ENCODE assay signal across 12 mouse cellular contexts in genomic region chr9:21851084-21851483, GRCm38 (mm10). TPM values are rescaled to one million over a fixed set of nuclear protein-coding genes. Genes with fewer than 3 reads are reported as not detected.
A peak's percentile ranks its signal among the peaks of the same experiment; 100 is the strongest.
DNase-seq lines count a peak whose midpoint lies in the region; ATAC-seq and TF ChIP-seq lines count a peak whose summit lies in the region.
"Had no signal": no experiment of that assay in that cellular context is flagged by ENCODE, and none has a peak within 500 bp of the region (broad histone marks: within the 10 kb centered on the region; RNA-seq: fewer than 3 reads in every experiment).

No protein-coding gene starts in this region.

- peaks cover 4% of the 10 kb centered on the region for H3K36me3 ChIP-seq in heart, adult 2 months (ENCODE audit: control insufficient read depth, insufficient read depth, low read length)
- H3K36me3 ChIP-seq in lung, postnatal 0 days (ENCODE audit: insufficient read depth, low read length): peaks cover under 1% of the 10 kb centered on the region; the same call in 1 of the 2 replicates
- H3K36me3 ChIP-seq in hindbrain, embryonic 16.5 days (ENCODE audit: control insufficient read depth, insufficient read depth, low read length): no peaks in the 10 kb centered on the region
- no peaks in the 10 kb centered on the region for H3K36me3 ChIP-seq in neural tube, embryonic 15.5 days

- H3K4me2 ChIP-seq in lung, postnatal 0 days (replicated peaks; ENCODE audit: low read depth, low read length): peak overlapping the region; percentile 66
- H3K4me2 ChIP-seq in hindbrain, embryonic 16.5 days (ENCODE audit: low read length): peak overlapping the region; percentile 8
- H3K4me2 ChIP-seq in neural tube, embryonic 15.5 days: peak overlapping the region; percentile 68

- DNase-seq in heart, adult 2 months: peak in 1 of 2 experiments; percentile 17
- DNase-seq in heart, postnatal 14 days: no peak
- no peak for DNase-seq in lung, postnatal 0 days (ENCODE audit: low spot score)
- DNase-seq in lung, postnatal 4 days: no peak
- DNase-seq in cerebellum, adult 9-11 months: no peak
- no peak for DNase-seq in right cerebral cortex, adult 2 months (ENCODE audit: low spot score in 2 of 2)
- DNase-seq: adrenal gland, adult 8-10 months; cerebellum, postnatal 36 days; layer of hippocampus, postnatal 36 days had no signal

- H3K27ac ChIP-seq in heart, adult 2 months: peak overlapping the region; percentile 95
- peak overlapping the region; percentile 83; the same call in 1 of the 2 replicates for H3K27ac ChIP-seq in lung, postnatal 0 days (ENCODE audit: low read length)
- no peak overlapping the region for H3K27ac ChIP-seq in hindbrain, embryonic 16.5 days (ENCODE audit: low read depth, low read length)
- H3K27ac ChIP-seq in neural tube, embryonic 15.5 days (replicated peaks): 0 out of 2 replicates have a peak overlapping the region, but pooled peaks have one; percentile 46

- no peak for TF ChIP-seq CTCF in heart, adult 2 months (IDR thresholded peaks at IDR 0.05)
- TF ChIP-seq CTCF in lung, postnatal 0 days (IDR thresholded peaks at IDR 0.05): no peak

- peaks cover 28% of the 10 kb centered on the region for H3K4me1 ChIP-seq in heart, adult 2 months (ENCODE audit: control insufficient read depth, insufficient read depth, low read length)
- H3K4me1 ChIP-seq in lung, postnatal 0 days (ENCODE audit: insufficient read depth, low read depth, low read length): peaks cover 14% of the 10 kb centered on the region; the same call in 1 of the 2 replicates
- peaks cover 3% of the 10 kb centered on the region; the same call in 1 of the 2 replicates for H3K4me1 ChIP-seq in hindbrain, embryonic 16.5 days (ENCODE audit: control insufficient read depth, insufficient read depth, low read depth, low read length)
- peaks cover 27% of the 10 kb centered on the region for H3K4me1 ChIP-seq in neural tube, embryonic 15.5 days

- no peaks in the 10 kb centered on the region for H3K27me3 ChIP-seq in heart, adult 2 months (ENCODE audit: control insufficient read depth, insufficient read depth, low read length)
- H3K27me3 ChIP-seq in lung, postnatal 0 days (replicated peaks; ENCODE audit: insufficient read depth, low read length): no peaks in the 10 kb centered on the region
- H3K27me3 ChIP-seq in hindbrain, embryonic 16.5 days (replicated peaks; ENCODE audit: control insufficient read depth, insufficient read depth, low read length): no peaks in the 10 kb centered on the region
- no peaks in the 10 kb centered on the region for H3K27me3 ChIP-seq in neural tube, embryonic 15.5 days (replicated peaks)

- no peak for TF ChIP-seq EP300 in heart, adult 2 months (IDR thresholded peaks at IDR 0.05; ENCODE audit: insufficient read depth, low read depth, low read length)
- 0 out of 2 replicates have a peak, but pooled peaks have one; percentile 3 for TF ChIP-seq EP300 in lung, postnatal 0 days (IDR thresholded peaks at IDR 0.05)

- peak overlapping the region; percentile 97 for H3K9ac ChIP-seq in heart, adult 2 months (ENCODE audit: low read depth, low read length)
- H3K9ac ChIP-seq in lung, postnatal 0 days (replicated peaks; ENCODE audit: low read depth): no peak overlapping the region
- no peak overlapping the region for H3K9ac ChIP-seq in hindbrain, embryonic 16.5 days (ENCODE audit: low read depth, low read length)
- no peak overlapping the region for H3K9ac ChIP-seq in neural tube, embryonic 15.5 days (replicated peaks)

- TF ChIP-seq POLR2A in heart, adult 2 months (IDR thresholded peaks at IDR 0.05; ENCODE audit: insufficient read depth, low read depth, low read length): peak; percentile 35; the same call in 1 of the 2 replicates

- ATAC-seq in lung, postnatal 0 days: no peak
- ATAC-seq in hindbrain, embryonic 16.5 days: no peak
- no peak for ATAC-seq in neural tube, embryonic 15.5 days (ENCODE audit: low FRiP score)

- 31% methylated on average over 3 of the region's 3 CpGs for whole genome bisulfite sequencing in heart, adult 2 months
- WGBS in lung, postnatal 0 days: 52% methylated on average over 3 of the region's 3 CpGs
- 71% methylated on average over 3 of the region's 3 CpGs for whole genome bisulfite sequencing in hindbrain, embryonic 16.5 days
- 74% methylated on average over 3 of the region's 3 CpGs for WGBS in neural tube, embryonic 15.5 days

- intact Hi-C loops in heart, adult 2 months (cut with DNase I): no loop called here
- intact Hi-C loops in heart, postnatal 14 days (cut with DNase I): no loop called here

- H3K9me3 ChIP-seq in lung, postnatal 0 days (ENCODE audit: low read length): no peaks in the 10 kb centered on the region
- no peaks in the 10 kb centered on the region for H3K9me3 ChIP-seq in hindbrain, embryonic 16.5 days (ENCODE audit: control insufficient read depth, low read length)
- no peaks in the 10 kb centered on the region for H3K9me3 ChIP-seq in neural tube, embryonic 15.5 days (replicated peaks)

- H3K79me2 ChIP-seq in heart, adult 2 months (replicated peaks; ENCODE audit: control insufficient read depth, insufficient read depth, low read length): no peaks in the 10 kb centered on the region; the same call in 1 of the 2 replicates

- peak overlapping the region; percentile 88 for H3K4me3 ChIP-seq in heart, adult 2 months
- H3K4me3 ChIP-seq in lung, postnatal 0 days (ENCODE audit: low read depth, low read length): peak overlapping the region; percentile 79; the same call in 1 of the 2 replicates
- no peak overlapping the region for H3K4me3 ChIP-seq in hindbrain, embryonic 16.5 days (ENCODE audit: low read length)
- peak overlapping the region; percentile 54; the same call in 1 of the 2 replicates for H3K4me3 ChIP-seq in neural tube, embryonic 15.5 days (replicated peaks)

RNA-seq across cellular contexts. Expression of gene Dock6, which starts 1.4 kb away (rescaled TPM):
- 10 to 100 TPM; 25.9 to 33.8 TPM for total RNA-seq in heart, adult 2 months (2021)
- 87.9 and 92.7 TPM in 2 replicates for polyA plus RNA-seq in heart, adult 2 months (2012; rRNA removed)
- total RNA-seq in heart, postnatal 14 days (2021): 10 to 100 TPM; 46.1 to 57.3 TPM
- 35.8 and 43.2 TPM in 2 replicates for polyA plus RNA-seq in lung, postnatal 0 days (2015; fragmentation: Nextera tagmentation; extraction: Ambion mirVana)
- polyA plus RNA-seq in hindbrain, embryonic 16.5 days (2015; fragmentation: Nextera tagmentation; extraction: Ambion mirVana): 16.0 and 17.3 TPM in 2 replicates
- polyA plus RNA-seq in neural tube, embryonic 15.5 days (2015; fragmentation: Nextera tagmentation; extraction: Ambion mirVana): 14.0 and 22.5 TPM in 2 replicates

RNA-seq across cellular contexts. Expression of gene Angptl8, which starts 15.8 kb away (rescaled TPM):
- not detected for total RNA-seq in heart, adult 2 months (2021)
- polyA plus RNA-seq in heart, adult 2 months (2012; rRNA removed): 0.41 and 2.4 TPM in 2 replicates
- not detected for total RNA-seq in heart, postnatal 14 days (2021)
- 6.2 and 7.4 TPM in 2 replicates for polyA plus RNA-seq in lung, postnatal 0 days (2015; fragmentation: Nextera tagmentation; extraction: Ambion mirVana)
- 0.25 and 0.66 TPM in 2 replicates for polyA plus RNA-seq in hindbrain, embryonic 16.5 days (2015; fragmentation: Nextera tagmentation; extraction: Ambion mirVana)
- 0.42 and 1.1 TPM in 2 replicates for polyA plus RNA-seq in neural tube, embryonic 15.5 days (2015; fragmentation: Nextera tagmentation; extraction: Ambion mirVana)
- total RNA-seq: gastrocnemius, adult 8-10 months; layer of hippocampus, postnatal 36 days had no signal

RNA-seq across cellular contexts. Expression of gene Kank2, which starts 52.5 kb away (rescaled TPM):
- 10 to 100 TPM; 57.3 to 62.9 TPM for total RNA-seq in heart, adult 2 months (2021)
- 45.3 and 52.7 TPM in 2 replicates for polyA plus RNA-seq in heart, adult 2 months (2012; rRNA removed)
- 10 to 100 TPM; 52.6 to 53.3 TPM for total RNA-seq in heart, postnatal 14 days (2021)
- polyA plus RNA-seq in lung, postnatal 0 days (2015; fragmentation: Nextera tagmentation; extraction: Ambion mirVana): 23.3 and 24.0 TPM in 2 replicates
- 3.9 and 4.7 TPM in 2 replicates for polyA plus RNA-seq in hindbrain, embryonic 16.5 days (2015; fragmentation: Nextera tagmentation; extraction: Ambion mirVana)
- polyA plus RNA-seq in neural tube, embryonic 15.5 days (2015; fragmentation: Nextera tagmentation; extraction: Ambion mirVana): 4.9 and 7.4 TPM in 2 replicates

Comparison
In these comparisons a context has a peak if more than half of its experiments do, and no peak if none do; other contexts are left out.
1. H3K4me2 ChIP-seq: peak in every context shown above with its lines; median percentile 68 in neural tube, embryonic 15.5 days; 66 in lung, postnatal 0 days; 8 in hindbrain, embryonic 16.5 days.